Mouse (Mus musculus): ENCODE measurements around the gene Smim4.

Gene Smim4

DNA sequence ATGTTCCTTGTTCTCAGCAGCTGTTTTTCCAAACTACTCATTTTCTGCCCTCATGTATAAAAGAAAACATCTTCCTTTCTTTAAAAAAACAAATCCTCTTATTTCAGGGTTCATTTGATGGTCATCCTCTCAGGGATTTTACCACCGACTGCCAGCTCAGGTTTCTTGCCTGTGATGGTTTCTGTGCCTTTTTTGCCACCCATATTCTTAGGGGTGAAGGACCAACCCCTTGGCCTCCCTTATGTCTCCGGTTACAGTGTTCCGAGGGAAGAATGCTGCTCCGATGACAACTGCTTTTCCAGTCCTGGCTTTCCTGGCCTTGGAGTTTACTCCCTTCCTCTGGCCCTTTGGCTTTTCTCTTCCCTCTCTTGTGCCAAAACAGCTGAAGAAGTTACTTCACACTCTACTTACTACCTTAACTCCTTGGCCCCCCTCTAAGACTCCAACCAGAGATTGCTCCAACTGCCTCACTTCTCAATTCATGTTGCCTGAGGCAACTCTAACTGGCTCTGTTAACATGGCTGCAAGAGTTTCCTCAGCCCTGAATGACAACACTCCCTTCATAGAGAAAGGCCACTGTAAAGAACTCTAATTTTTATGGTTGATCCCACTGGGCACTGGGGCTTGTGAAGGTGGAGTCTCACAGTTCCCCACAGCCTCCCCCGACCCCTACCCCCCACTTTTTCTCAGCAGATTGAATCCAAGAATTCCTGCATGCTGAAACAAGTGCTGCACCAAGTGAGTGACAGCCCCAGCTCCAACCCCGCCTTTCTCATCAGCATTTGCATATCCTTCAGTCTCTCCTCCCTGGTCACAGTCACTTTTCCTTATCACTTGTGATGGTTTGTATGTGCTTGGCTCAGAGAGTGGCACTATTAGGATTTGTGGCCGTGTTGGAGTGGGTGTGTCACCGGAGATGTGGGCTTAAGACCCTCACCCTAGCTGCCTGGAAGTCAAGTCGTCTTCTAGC is 3.4 kb downstream of the Smim4 start:
- DNase-seq (ENCODE audit: low read depth in 1 of 2, low spot score in 2 of 2), result no peak

DNA sequence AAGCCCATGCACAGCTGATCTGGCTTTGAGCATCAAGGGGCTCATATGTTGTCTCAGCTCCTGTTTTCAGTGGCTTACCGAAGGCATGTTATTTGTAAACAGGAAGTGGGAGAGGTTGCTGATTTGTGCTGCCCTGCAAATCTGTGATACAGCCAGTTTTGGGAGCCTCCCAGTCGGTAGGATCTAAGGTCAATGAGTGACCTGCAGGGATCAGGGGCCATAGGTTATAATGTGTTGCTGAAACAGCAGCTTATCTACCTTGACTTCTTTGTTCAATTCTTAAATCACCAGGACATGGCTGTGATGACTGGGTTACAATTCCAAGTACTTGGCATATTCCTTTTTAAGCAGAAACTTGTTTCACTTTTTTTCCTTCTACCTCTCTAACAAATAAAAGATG is 13.2 kb downstream of the Smim4 start:
- no peak for DNase-seq (ENCODE audit: low read depth in 1 of 2, low spot score in 2 of 2)

DNA sequence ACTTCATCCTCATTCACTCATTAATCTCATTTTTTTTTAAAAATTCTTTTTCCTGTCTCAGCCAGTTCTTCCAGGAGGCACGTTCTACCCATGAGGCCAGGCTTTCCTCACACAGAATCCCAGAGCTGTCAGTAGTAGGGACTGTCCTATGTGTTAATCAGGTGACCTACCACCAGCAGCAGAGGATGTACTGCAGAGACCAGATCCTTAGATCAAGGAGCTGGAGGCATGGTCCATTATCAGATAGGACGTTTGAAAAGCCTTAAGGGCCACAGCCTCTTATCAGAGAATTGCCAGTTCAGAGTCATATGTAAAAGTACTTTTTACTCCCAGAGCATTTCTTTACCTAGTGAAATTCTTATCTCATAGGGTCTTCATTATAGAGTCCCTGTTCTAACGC is 14.7 kb downstream of the Smim4 start:
- DNase-seq (ENCODE audit: low read depth in 1 of 2, low spot score in 2 of 2), result no peak

DNA sequence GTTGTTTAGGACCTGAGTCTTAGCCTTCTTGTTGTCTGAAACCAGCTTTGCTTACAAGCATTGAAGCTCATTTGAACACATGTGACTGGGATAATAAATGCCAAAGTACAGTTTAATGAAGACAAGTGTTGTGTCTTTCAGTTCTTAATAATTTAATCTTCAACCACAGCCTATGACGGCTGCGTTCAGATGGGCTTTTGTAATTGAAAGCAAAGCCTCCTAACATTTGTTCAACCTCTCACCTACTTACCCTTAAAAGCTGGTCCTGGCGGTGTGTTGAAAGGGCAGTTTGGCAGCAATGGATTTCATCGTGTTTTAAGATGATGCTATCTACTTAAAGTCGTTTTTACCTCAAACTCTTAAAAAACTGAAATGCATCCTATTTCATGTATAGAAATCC is 16.6 kb downstream of the Smim4 start:
- DNase-seq (ENCODE audit: low read depth in 1 of 2, low spot score in 2 of 2), result no peak

DNA sequence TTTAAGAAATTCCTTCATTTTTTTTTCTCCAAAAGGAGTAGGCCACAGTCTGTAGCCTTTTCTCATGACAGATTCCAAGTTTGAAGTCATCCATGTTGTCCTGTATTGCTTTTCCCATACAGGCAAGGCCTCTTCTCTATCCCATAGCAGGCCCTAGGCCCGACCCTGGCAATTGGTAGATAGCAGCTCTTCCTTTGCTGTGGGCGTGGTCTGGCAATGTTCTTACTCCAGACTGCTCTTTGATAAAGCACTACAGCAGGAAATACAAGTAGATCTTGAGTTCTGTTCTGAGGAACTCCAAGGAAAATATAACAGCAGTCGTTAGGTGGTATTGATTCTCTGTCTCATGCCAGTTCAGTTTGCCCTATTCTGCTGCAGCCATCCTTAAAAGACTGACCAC is 18.1 kb downstream of the Smim4 start:
- DNase-seq (ENCODE audit: low read depth in 1 of 2, low spot score in 2 of 2), result no peak

DNA sequence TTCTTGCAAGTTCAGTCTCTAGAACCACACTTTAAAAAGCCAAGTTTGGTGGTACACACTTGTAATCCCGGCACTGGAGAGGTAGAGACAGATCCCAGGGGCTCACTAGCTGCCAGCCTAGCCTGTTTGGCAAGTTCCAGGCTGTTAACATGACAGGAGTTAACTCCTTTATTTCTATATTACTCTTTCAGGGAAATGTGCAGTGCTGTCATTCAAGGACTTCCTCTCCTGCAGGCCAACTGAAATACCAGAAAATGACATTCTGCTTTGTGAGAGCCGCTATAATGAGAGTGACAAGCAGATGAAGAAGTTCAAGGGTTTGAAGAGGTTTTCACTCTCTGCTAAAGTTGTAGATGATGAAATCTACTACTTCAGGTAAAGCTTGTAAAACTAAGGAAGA is 23.6 kb downstream of the Smim4 start:
- no peak for DNase-seq (ENCODE audit: low read depth in 1 of 2, low spot score in 2 of 2)

DNA sequence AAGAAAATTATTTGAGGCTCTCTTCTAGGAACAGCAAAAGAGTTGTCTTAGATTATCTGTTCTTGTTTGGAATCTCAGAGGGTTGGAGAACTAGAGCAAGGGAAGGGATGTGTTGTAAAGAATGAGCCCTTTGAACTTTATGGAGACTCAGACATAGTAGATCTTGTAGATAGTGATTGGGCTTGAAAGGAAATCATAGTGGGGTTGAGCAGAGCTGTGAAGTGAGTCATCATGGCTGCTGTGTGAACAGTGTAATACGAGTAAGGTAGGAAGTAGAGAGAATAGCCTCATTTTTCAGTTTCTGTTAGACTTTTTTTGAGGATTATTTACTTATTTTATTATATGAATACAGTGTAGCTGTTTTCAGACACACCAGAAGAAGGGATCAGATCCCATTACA is 38.8 kb downstream of the Smim4 start:
- DNase-seq (ENCODE audit: low read depth in 1 of 2, low spot score in 2 of 2), result no peak

DNA sequence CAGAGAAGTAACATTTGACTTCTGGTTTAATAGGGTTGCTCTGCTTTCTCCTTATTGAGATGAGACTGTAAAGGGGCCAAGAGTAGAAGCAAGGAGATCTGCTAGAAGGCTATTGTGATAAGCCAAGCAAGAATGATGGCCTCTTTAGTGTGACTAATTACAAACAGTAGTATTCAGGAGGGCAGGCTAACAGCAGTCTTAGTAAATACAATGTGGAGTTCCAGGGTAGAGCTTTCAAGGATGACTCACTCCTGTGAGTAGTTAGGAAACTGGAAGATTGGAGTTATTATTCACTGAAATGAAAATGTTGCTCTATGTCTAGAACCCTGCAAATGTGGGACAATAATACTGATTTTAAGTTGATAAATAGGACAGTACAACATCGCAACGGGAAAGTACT is 40.2 kb downstream of the Smim4 start:
- DNase-seq (ENCODE audit: low read depth in 1 of 2, low spot score in 2 of 2), result no peak

DNA sequence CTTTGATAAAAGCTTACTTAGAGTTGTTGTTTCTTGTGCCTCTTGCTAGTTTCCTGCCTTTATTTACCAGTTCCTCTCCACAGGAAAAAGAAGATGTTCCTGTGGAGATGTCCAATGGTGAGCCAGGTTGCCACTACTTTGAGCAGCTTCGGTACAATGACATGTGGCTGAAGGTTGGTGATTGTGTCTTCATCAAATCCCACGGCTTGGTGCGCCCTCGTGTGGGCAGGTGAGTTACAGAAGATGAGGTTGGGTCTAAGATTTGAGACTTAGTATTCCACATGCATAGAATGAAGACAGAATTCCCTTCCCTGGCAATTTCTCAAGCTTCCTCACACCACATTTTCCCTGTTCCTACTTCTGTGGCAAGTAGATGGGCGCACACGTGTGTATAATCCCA is 41.3 kb downstream of the Smim4 start:
- DNase-seq (ENCODE audit: low read depth in 1 of 2, low spot score in 2 of 2), result no peak

DNA sequence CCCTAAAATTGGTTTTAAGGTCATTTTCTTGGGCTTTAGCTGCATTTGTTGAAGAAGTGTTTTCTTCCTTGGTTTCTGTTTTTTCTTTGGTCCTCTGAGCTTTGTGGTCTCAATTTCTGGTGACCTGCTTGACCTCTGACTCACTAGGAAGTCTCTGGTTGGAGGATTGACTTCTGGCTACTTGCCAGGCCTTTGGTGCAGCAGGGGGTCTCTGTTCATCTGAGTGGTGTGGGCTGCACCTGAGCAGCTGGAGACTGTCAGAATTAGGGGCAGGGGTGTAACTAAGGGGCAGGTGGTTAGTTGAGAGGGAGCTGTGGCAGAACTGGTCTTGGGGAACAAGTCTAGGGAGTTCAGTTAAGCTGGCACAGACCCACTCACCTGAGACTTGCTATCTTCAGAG is 47.6 kb downstream of the Smim4 start:
- DNase-seq (ENCODE audit: low read depth in 1 of 2, low spot score in 2 of 2), result no peak

DNA sequence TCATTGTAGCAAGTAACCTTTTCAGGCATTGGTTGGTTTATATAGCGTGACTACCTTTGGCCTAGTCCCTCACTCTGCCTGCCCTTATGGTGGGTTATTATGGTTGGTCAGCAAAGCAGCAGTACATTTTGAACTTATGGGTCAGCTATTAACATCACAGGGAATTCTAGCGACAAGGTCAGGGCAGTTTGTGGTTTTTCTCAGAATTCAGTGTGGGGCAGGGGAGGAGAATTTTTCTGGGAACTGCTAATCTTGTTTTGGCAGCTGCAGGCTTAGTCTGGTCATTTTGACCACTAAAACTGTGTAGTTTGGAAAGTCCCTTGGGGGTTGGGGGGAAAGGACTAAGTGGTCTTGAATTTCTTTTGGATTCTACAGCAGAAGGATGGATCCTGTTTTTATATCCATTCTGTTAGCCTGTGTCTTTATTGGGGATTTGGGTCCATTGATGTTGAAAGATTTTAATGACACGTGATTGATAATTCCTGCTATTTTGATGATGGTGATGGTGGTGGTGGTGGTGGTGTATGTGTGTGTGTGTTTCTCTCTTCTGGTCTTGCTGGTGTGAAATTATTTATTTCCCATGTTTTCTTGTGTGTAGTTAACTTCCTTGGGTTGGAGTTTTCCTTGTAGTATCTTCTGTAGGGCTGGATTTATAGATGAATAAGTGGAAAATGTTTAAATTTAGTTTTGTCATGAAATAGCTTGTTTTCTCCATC is 49.3 kb downstream of the Smim4 start:
- DNase-seq (ENCODE audit: low read depth in 1 of 2, low spot score in 2 of 2), result no peak

DNA sequence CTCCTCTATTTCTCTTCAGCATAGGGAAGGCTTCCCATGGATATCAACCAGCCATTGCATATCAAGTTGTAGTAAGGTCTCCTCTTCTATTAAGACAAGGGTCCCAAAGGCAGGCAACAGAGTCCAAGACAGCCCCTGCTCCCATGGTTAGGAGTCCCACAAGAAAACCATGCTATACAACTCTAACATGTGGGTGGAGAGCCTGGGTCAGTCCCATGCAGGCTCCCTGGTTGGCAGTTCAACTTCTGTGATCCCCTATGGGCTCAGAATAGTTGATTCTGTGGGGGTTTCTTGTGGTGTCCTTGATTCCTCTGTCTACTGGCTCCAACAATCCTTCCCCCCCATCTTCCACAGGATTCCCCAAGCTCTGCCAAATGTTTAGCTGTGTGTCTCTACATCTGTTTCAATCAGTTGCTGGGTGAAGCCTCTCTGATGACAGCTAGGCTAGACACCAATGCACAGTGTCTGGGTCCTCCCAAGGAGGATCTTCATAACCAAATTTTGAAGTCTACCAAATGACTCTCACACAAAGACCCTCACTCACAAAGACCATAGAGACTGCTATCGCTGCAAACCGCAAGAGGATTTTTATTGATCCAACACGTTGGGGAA is 50.1 kb downstream of the Smim4 start:
- DNase-seq (ENCODE audit: low read depth in 1 of 2, low spot score in 2 of 2), result no peak

DNA sequence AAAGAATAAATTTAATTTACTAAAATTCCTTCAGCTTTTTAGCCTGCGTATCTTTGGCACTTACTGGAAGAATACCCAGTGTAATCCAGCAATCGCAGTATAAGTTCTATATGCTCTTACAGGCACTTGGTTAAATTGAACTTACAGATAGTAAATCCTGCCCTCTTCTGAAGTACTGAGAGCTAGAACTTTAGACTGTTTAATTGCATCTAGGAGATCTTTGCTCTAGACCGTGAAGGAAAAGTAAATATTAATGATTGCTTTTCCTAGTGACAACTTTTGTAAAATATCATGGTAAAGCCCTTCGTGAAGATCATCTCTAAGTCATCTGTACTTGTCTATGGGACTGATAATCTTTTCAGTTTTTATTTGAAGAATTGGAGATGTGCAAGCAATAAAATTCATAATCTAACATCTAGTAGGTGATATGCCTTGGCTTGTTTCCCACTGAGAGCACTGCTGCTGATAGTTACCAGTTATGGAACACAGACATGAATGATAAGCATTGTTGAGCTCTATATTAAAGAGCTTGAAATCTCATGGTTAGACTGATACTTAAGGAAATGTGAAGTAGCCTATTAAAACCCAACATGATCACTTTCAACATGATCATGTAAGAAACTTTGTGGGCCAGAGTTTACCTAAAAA is 59.5 kb downstream of the Smim4 start:
- no peak for DNase-seq (ENCODE audit: low read depth in 1 of 2, low spot score in 2 of 2)

DNA sequence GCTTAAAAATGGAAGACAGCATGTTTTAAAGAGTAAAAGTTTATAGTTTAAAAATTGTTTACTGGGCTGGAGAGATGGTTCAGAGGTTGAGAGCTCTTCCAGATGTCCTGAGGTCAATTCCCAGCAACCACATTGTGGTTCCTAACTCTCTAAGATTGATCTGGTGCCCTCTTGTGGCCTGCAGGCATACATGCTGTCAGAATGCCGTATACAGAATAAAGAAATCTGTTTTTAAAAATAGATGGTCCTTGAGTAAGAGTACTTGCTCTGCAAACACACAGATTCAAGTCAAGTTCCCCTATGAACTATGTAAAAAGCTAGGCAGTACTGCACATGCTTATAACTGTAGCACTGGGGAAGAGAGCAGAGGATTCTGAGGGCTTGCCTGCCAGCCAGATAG is 66.5 kb downstream of the Smim4 start:
- no peak for DNase-seq (ENCODE audit: low read depth in 1 of 2, low spot score in 2 of 2)

DNA sequence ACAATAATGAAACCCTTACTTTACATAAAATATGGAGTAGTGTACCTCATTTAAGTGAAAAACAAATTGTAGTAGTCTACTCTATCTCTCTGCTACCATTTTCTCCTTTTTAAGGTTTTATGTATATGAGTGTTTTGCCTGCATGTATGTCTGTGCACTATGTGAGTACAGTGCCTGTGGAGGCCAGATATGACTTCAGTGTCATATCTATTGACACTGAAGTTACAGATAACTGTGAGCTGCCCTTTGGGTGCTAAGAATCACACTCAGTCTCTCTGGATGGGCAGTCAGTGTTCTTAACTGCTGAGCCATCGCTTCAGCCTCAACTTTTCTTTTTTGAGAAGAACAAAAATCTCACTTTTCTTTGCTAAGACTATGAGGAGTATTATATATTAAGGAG is 82.9 kb downstream of the Smim4 start:
- no peak for DNase-seq (ENCODE audit: low read depth in 1 of 2, low spot score in 2 of 2)

DNA sequence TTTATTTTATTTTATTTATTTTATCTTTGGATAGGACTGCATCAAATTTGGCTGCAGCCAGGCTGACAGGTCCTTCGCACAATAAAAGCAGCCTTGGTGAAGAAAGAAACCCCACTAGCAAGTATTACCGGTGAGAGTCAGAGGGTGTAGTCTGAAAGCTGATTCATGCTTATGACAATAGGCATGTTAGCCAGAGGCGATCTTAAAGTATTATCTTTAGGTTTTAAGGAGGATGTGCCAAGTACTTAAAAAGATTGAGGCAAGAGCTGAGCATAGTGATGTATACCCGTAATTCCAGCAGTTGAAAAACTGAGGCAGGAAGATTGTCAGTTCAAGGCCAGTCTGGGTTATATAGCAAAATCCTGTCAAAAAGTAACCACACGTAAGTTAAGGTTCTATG is 83.5 kb downstream of the Smim4 start:
- no peak for DNase-seq (ENCODE audit: low read depth in 1 of 2, low spot score in 2 of 2)

All from monocyte, adult 2 months (primary cell).